Mouse (Mus musculus) v-Abl transformed pro-B cells (cell line): Measurements from ENCODE around the gene Sptbn4.

Experiments used
- in situ Hi-C, 2 experiments: fragments of 400-800 bp; cut with MboI; formaldehyde crosslinking; loops; one replicate each; pipeline ENCODE4 v1.15.1; 2025; ENCODE audit not compliant: unreplicated experiment in 2 of 2

Gene Sptbn4

DNA sequence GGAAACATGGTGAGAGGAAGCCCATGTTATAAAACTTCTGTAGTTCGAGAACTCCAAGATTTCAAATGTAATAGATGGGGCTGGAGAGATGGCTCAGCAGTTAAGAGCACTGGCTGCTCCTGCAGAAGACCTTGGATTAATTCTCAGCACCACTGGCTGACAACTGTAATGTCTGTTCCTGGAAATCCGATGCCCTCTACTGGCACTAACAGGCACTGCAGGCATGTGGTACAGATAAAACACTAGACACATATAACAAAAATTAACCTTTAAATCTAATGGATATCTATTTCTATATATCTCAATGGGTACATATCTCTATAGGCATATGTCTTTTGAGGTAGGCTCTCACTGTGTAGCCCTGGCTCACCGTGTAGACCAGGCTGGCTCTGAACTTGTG is 133.1 kb downstream of the Sptbn4 start:
- in situ Hi-C loops: no loop called here

DNA sequence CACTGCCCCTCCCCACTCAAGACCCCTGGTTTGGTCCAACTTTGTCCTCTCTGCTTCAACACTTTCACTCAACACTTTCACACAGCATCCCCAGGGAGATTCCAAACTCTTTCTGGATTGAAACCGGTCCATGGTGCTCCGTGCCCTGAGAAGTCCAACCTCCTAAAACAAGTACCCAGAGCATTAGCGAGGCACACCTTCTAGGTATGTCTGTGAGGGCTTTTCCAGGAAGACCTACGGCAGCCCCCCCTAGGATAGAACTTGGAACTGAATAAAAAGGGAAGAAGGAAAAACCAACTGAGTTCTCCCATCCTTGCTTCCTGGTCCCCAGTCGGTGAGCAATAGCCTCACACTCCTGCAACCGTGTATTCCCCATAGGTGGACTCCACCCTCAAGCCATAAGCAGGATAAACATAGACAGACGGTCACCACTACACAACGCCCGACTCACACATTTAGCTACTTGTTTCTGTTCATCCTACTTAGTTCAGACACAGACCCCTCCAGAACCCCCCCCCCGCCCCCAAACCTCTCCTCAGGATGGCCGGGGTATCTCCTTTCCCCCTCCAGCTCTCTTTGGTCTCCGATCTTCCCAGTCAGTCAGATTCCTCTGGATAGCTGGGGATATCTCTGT is 135.7 kb downstream of the Sptbn4 start:
- in situ Hi-C loops: no loop called here

DNA sequence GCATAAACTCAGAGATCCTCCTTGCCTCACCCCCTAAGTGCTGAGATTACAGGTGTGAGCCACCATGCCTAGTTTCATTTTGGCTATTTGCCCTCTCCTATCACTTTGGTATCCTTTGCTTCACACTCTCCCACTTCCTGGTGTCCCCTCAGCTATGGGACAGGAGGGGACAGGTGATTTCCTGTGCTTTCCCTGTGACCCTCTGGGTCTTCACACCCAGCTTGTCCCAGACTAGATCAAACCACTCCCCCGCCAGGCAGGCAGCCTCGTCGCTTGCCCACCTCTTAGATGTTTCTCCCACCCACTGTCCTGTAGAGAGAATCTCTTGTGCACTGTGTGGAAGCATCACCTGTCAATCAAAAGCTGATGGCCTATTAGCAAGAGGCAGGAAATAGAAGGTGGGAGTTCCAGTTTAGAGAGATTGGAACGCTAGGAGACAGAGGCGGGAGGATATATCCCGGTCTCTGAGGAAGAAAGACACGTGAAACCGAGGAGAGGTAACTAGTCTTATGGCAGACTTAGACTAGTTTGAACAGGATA is 136.4 kb downstream of the Sptbn4 start:
- in situ Hi-C loops: no loop called here

DNA sequence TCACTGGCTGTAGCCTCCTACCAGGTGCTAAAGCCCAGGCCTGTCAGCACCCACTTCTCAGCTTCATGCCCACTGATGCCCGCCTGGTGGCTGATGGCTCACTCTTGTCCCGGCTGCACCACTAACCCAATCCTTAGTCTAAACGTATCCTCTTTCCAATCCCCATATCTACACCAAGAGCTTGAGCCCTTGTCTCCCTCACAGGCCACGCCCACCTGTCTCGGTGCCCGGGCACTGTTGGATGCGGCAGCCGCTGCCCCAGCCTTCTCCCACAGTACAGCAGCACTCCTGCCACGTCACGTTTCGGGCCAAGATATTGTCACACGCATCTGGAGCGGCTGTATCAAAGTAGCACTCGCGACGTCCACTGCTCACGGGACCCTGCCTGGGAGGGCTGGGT is 137.2 kb downstream of the Sptbn4 start:
- in situ Hi-C loops: no loop called here

DNA sequence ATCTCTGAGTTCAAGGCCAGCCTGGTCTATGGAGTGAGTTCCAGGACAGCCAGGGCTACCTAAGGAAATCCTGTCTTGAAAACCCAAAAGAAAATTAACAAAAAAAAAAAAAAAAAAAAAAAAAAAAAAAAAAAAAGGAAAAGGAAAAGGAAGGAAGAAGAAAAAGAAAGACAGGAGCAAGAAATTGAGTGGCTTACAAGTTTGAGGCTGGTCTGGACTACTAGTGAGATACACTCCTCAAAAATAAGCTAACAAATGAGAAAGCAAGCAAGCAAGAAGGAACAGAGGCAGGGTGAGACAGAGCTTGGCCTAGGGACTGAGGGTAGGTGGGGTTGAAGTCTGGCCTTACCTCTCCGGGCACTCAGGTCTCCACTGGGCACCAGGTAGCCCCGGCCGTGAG is 137.7 kb downstream of the Sptbn4 start:
- in situ Hi-C loops: loop anchor here in 1 of 2 experiments (10.0 kb wide), 1 partner anchor 535 kb away; no protein-coding TSS in a partner anchor

DNA sequence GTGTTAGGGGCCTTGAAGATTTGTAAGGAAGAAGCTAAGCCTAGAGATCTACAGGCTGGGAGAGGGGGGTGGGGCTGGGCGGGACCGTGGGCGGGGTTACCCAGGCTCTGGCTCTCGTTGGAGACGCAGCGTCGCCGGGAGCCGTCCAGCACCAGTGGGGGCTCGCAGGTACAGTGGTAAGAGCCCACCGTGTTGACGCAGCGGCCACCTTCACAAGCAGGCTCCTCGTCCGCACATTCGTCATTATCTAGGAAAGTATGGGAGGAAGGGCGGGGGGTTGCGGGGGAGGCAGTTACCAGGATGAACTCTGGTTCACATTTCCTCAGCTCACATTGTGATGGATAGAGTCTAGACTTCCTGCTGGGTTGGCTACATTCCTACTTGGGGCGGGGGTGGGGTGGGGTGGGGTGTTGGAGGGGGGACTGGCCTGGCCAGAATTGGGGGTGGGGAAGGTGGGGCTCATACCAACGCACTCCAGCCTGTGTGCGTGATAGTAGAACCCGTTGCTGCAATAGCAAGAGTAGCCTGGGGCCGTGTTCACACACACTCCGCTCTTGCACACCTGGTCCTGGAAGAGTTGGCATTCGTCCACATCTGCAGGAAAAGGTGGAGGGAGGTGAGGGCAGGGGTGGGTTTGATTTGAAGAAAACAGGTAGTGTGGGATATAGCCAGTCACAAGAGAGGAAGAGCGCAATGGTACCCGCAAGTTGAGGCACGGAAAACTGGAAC is 138.5 kb downstream of the Sptbn4 start:
- in situ Hi-C loops: loop anchor here in 1 of 2 experiments (10.0 kb wide), 1 partner anchor 534 kb away; no protein-coding TSS in a partner anchor

DNA sequence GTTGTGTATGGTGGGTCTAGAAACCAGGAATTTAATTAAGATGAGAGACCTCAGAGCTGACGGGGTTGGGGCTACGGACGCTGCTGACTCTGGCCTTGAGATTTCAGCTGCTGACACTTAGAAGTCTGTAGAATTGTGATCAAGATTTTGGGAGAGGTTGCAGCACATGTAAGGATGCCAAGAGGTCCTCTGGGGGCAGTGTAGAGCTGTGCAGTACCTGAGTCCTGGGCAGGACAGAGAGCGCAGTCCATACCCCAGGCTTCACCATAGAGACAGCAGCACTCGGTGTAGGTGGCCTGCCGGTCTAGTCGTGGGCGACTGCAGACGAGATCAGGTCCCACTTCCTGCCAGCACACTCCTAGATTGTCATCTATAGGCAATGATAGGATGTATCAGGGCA is 139.9 kb downstream of the Sptbn4 start:
- in situ Hi-C loops: loop anchor here in 1 of 2 experiments (10.0 kb wide), 1 partner anchor 533 kb away; no protein-coding TSS in a partner anchor
